Mouse (Mus musculus) MEL (cell line): ENCODE results near the gene Robo3. TPM values are rescaled to one million over a fixed set of nuclear protein-coding genes. Genes with fewer than 3 reads are reported as not detected.

Experiments used
- DNase-seq: peaks from one replicate; pipeline ENCODE4 v3.0.0; 2011; ENCODE audit warnings: low read depth, low spot score
- H3K27ac ChIP-seq: 2 replicates; pipeline ENCODE4 v1.5.1; 2012; ENCODE audit warnings: low read depth, mild to moderate bottlenecking, control low read depth, low read length, moderate library complexity; ENCODE audit not compliant: control insufficient read depth
- H3K27me3 ChIP-seq, 2 experiments: fragments of 150-350 bp in 1 of 2; sonication (generic) in 1 of 2; 2 replicates each; pipeline ENCODE4 v1.6.1; 2012; ENCODE audit warnings: low read length in 2 of 2, mild to moderate bottlenecking in 2 of 2, improper control_type of control experiment in 1 of 2, moderate library complexity in 1 of 2; ENCODE audit not compliant: insufficient read depth in 2 of 2, control insufficient read depth in 1 of 2
- H3K36me3 ChIP-seq, 2 experiments: 2 replicates each; pipeline ENCODE4 v1.6.1; 2012 to 2014; ENCODE audit warnings: low read length in 2 of 2, improper control_type of control experiment in 1 of 2, inconsistent platforms in 1 of 2, mild to moderate bottlenecking in 1 of 2; ENCODE audit not compliant: insufficient read depth in 2 of 2, control insufficient read depth in 1 of 2
- H3K4me1 ChIP-seq, 2 experiments: fragments of 150-350 bp in 1 of 2; sonication (generic) in 1 of 2; 2 replicates each; pipeline ENCODE4 v1.6.1; 2012; ENCODE audit warnings: low read length in 2 of 2, improper control_type of control experiment in 1 of 2, mild to moderate bottlenecking in 1 of 2; ENCODE audit not compliant: insufficient read depth in 2 of 2, control insufficient read depth in 1 of 2
- H3K4me3 ChIP-seq, 2 experiments: fragments of 150-350 bp in 1 of 2; sonication (generic) in 1 of 2; 2 replicates each; pipeline ENCODE4 v1.5.1; 2012; ENCODE audit warnings: low read depth in 2 of 2, low read length in 2 of 2, mild to moderate bottlenecking in 2 of 2, moderate library complexity in 2 of 2, control low read depth in 1 of 2, improper control_type of control experiment in 1 of 2; ENCODE audit not compliant: control insufficient read depth in 1 of 2, insufficient read depth in 1 of 2
- H3K79me2 ChIP-seq: 2 replicates; pipeline ENCODE4 v1.6.1; 2012; ENCODE audit warnings: mild to moderate bottlenecking, low read length, moderate library complexity; ENCODE audit not compliant: control insufficient read depth, poor library complexity, insufficient read depth
- H3K9ac ChIP-seq: 2 replicates; pipeline ENCODE4 v1.6.1; 2012; ENCODE audit warnings: low read depth, mild to moderate bottlenecking, control low read depth, low read length, moderate library complexity; ENCODE audit not compliant: control insufficient read depth, poor library complexity, severe bottlenecking
- H3K9me3 ChIP-seq: fragments of 150-350 bp; sonication (generic); replicated peaks from 2 replicates; pipeline ENCODE4 v1.6.1; 2012; ENCODE audit warnings: mild to moderate bottlenecking, low read length, improper control_type of control experiment, moderate library complexity; ENCODE audit not compliant: insufficient read depth
- BHLHE40 ChIP-seq: IDR thresholded peaks from 2 replicates; pipeline ENCODE4 v1.6.1; 2012; ENCODE audit warnings: low read depth, mild to moderate bottlenecking, inconsistent platforms, low read length, improper control_type of control experiment, borderline replicate concordance
- CTCF ChIP-seq, 3 experiments: IDR thresholded peaks in 2 of 3; conservative IDR thresholded peaks in 1 of 3; 2 replicates each; pipeline ENCODE4 v1.5.1; 2011 to 2012; ENCODE audit warnings: low read length in 3 of 3, low read depth in 2 of 3, mild to moderate bottlenecking in 2 of 3, improper control_type of control experiment in 1 of 3, inconsistent platforms in 1 of 3, mixed read lengths in 1 of 3, moderate library complexity in 1 of 3; ENCODE audit not compliant: control insufficient read depth in 1 of 3, insufficient read depth in 1 of 3, poor library complexity in 1 of 3, severe bottlenecking in 1 of 3
- EP300 ChIP-seq, 2 experiments: IDR thresholded peaks; 2 replicates each; pipeline ENCODE4 v1.6.1; 2011; ENCODE audit warnings: improper control_type of control experiment in 2 of 2, low read length in 2 of 2, low read depth in 1 of 2, mild to moderate bottlenecking in 1 of 2
- MXI1 ChIP-seq: IDR thresholded peaks from 2 replicates; pipeline ENCODE4 v1.6.1; 2011; ENCODE audit warnings: mild to moderate bottlenecking, low read depth, low read length, improper control_type of control experiment
- MYC ChIP-seq: IDR thresholded peaks from 2 replicates; pipeline ENCODE4 v1.6.1; 2011; ENCODE audit warnings: low read depth, mild to moderate bottlenecking, low read length, improper control_type of control experiment, moderate library complexity
- POLR2A ChIP-seq, 2 experiments: IDR thresholded peaks; 2 replicates each; pipeline ENCODE4 v1.6.1; 2011 to 2012; ENCODE audit warnings: low read length in 2 of 2, mild to moderate bottlenecking in 2 of 2, control low read depth in 1 of 2, improper control_type of control experiment in 1 of 2, low read depth in 1 of 2, moderate library complexity in 1 of 2; ENCODE audit not compliant: control insufficient read depth in 1 of 2, insufficient read depth in 1 of 2, poor library complexity in 1 of 2
- POLR2AphosphoS5 ChIP-seq: IDR thresholded peaks from 2 replicates; pipeline ENCODE4 v1.6.1; 2012; ENCODE audit warnings: low read depth, borderline replicate concordance, mild to moderate bottlenecking, inconsistent platforms, low read length, moderate library complexity, mixed read lengths
- SMC3 ChIP-seq: IDR thresholded peaks from 2 replicates; pipeline ENCODE4 v1.6.1; 2011; ENCODE audit warnings: low read depth, low read length, improper control_type of control experiment
- TAL1 ChIP-seq: IDR thresholded peaks from 2 replicates; pipeline ENCODE4 v1.6.1; 2012; ENCODE audit warnings: mild to moderate bottlenecking, inconsistent platforms, low read length, moderate library complexity, mixed read lengths
- TBP ChIP-seq: IDR thresholded peaks from 2 replicates; pipeline ENCODE4 v1.8.0; 2011; ENCODE audit warnings: low read depth, low read length, improper control_type of control experiment
- TCF12 ChIP-seq: IDR thresholded peaks from 2 replicates; pipeline ENCODE4 v1.6.1; 2014; ENCODE audit warnings: low read depth, mild to moderate bottlenecking, inconsistent platforms, low read length, improper control_type of control experiment, moderate library complexity
- ZKSCAN1 ChIP-seq: IDR thresholded peaks from 2 replicates; pipeline ENCODE4 v1.6.1; 2012; ENCODE audit warnings: low read depth, mild to moderate bottlenecking, inconsistent platforms, low read length, improper control_type of control experiment, moderate library complexity
- polyA plus RNA-seq, 2 experiments: library from polyadenylated mRNA; stranded (reverse) in 1 of 2; unstranded in 1 of 2; fragments of >175 nt in 1 of 2; fragments of >200 nt in 1 of 2; gene quantifications; 2 replicates each; pipeline versions ENCODE4 v1.2.1 to v1.2.4; 2012; ENCODE audit warnings: low replicate concordance in 2 of 2, low read depth in 1 of 2; ENCODE audit not compliant: insufficient read length in 2 of 2, insufficient read depth in 1 of 2, missing spikeins in 1 of 2
- total RNA-seq: library from RNA; depleted of rRNA; stranded (reverse); fragments of 300-350 nt; gene quantifications from 2 replicates; pipeline ENCODE4 v1.2.3, GENCODE M21; 2012; rRNA removed

Gene Robo3
- not detected in 2 replicates for total RNA-seq
- polyA plus RNA-seq = not detected

DNA sequence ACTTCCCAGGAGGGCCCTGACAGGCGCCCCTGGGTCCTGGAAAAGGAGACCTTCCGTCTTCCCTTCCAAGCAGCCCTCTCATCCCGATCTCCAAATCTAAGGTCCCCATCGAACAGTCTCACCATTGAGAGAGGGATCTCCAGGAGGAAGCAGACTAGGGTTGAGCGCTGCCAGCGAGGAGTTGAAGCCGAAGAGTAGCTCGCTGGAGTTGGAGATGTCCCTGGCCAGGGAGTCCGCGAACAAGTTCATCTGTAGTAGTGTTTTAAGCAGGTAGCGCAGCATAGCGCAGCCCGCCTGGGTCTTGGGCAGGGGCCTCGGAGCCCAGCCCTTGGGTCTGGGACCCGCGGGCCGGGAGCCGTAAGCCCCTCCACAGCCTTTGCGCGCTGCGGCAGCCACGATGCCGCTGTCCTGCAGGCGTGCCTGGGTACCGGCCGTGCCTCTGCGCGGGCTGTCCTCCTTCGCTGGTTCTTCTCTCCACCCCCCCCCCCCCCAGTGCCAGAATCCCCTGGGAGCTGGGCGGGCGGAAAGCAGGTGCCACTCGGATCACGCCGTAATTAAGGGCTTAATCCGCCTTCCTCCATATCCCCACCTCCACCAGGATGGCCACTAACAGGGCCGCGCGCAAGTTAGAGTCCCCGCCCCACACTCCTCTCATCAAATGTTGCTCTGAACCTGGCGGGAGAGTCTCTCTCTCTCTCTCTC, at the start of gene Robo3:
Gene Robo3, minus strand, starts transcription at position 527 of the 702 bp plus-strand sequence.
- H3K27ac ChIP-seq = no peak within 1 kb of the TSS
- TF ChIP-seq TAL1 = no peak
- no peak within 1 kb of the TSS for H3K4me3 ChIP-seq
- H3K36me3 ChIP-seq = no peaks in the 10 kb centered on the region
- DNase-seq = no peak
- no peaks in the 10 kb centered on the region for H3K79me2 ChIP-seq
- H3K9me3 ChIP-seq = no peaks in the 10 kb centered on the region
- H3K9ac ChIP-seq = no peak within 1 kb of the TSS
- H3K4me1 ChIP-seq = no peaks in the 10 kb centered on the region
- H3K27me3 ChIP-seq = no peaks in the 10 kb centered on the region; a peak in 1 of 4 replicates

- TF ChIP-seq MXI1 (no peak), EP300 (IDR thresholded peaks at IDR 0.05; ENCODE audit: low read depth in 1 of 2, low read length in 2 of 2) (no peak), TCF12 (no peak), TBP (no peak), POLR2A (IDR thresholded peaks at IDR 0.05; ENCODE audit: control insufficient read depth in 1 of 2, insufficient read depth in 1 of 2, low read depth in 1 of 2, low read length in 2 of 2, poor library complexity in 1 of 2) (no peak)
- no peak for DNase-seq
- no peaks in the 10 kb centered on the region for H3K79me2 ChIP-seq
Measured at GRCm38 (mm10) chr9:37474923-37475322, 41.9 kb upstream of the Robo3 start.

GRCm38 (mm10) chr9:37473611-37474125, 40.6 kb upstream of the Robo3 start:
- Histone ChIP-seq H3K27me3 (no peaks in the 10 kb centered on the region; a peak in 1 of 4 replicates), H3K9me3 (no peaks in the 10 kb centered on the region), H3K36me3 (no peaks in the 10 kb centered on the region; a peak in 1 of 4 replicates), H3K27ac (no peak overlapping the region), H3K79me2 (no peaks in the 10 kb centered on the region), H3K4me1 (no peaks in the 10 kb centered on the region; a peak in 1 of 4 replicates), H3K9ac (no peak overlapping the region), H3K4me3 (no peak overlapping the region)
- TF ChIP-seq BHLHE40 (no peak), SMC3 (peak; percentile 8; the same call in 1 of the 2 replicates), CTCF (IDR thresholded peaks at IDR 0.05 in 2 of 3, conservative IDR thresholded peaks at IDR 0.05 in 1 of 3; ENCODE audit: control insufficient read depth in 1 of 3, insufficient read depth in 1 of 3, low read depth in 2 of 3, low read length in 3 of 3, poor library complexity in 1 of 3, severe bottlenecking in 1 of 3) (peak in 1 of 3 experiments; percentile 6; a peak in 1 of 6 replicates), ZKSCAN1 (no peak), MYC (no peak), POLR2AphosphoS5 (no peak)
- no peak for DNase-seq

More at GRCm38 (mm10) chr9:37474923-37475322, 41.9 kb upstream of the Robo3 start:
- H3K27ac ChIP-seq = no peak overlapping the region
- no peaks in the 10 kb centered on the region; a peak in 1 of 4 replicates for H3K27me3 ChIP-seq
- H3K9ac ChIP-seq = no peak overlapping the region
- H3K9me3 ChIP-seq = no peaks in the 10 kb centered on the region
- H3K4me3 ChIP-seq = no peak overlapping the region
- no peaks in the 10 kb centered on the region; a peak in 1 of 4 replicates for H3K36me3 ChIP-seq
- no peaks in the 10 kb centered on the region; a peak in 1 of 4 replicates for H3K4me1 ChIP-seq
